Mouse (Mus musculus): ENCODE results near the gene Srm.

Gene Srm

GRCm38 (mm10) chr4:148635309-148635708 is 44.0 kb downstream of the Srm start:
- DNase-seq (ENCODE audit: low spot score in 2 of 2), result no peak

DNA sequence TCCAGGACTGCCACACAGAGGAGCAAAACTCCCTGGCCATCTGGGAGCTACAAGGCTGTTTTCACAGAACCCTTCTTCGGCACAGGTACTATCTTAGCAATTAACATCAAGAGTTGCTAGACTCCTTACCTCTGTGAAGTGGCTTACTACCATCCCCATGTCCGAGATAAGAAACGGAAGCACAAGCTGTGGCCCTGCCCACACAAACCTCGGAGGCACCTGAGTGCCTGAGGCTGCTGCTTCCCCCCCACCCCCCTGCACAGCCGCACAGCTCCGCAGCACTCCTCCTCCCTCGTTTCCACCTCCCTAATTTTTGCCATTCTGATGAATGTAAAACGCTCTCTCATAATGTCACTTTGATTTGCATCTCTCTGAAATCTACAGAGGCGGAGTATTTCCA is 47.0 kb downstream of the Srm start:
- DNase-seq (ENCODE audit: low spot score in 2 of 2), result no peak

DNA sequence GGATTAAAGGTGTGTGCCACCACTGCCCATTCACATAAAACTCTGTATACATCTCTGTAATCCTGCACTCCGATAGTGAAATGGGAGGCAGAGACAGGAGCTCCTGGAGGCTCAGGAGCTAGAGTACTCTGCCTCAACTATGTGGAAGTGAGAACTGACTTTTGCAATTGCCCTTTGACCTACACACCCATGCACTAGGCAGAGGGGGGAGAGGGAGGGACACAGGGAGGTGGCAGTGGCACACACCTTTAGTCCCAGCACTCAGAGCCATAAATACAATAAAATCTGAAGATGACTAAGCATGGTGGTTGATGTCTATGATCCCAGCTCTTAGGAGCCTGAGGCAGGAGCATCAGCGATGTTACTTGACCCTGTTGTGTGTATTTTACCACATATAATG is 48.2 kb downstream of the Srm start:
- no peak for DNase-seq (ENCODE audit: low spot score in 2 of 2)

DNA sequence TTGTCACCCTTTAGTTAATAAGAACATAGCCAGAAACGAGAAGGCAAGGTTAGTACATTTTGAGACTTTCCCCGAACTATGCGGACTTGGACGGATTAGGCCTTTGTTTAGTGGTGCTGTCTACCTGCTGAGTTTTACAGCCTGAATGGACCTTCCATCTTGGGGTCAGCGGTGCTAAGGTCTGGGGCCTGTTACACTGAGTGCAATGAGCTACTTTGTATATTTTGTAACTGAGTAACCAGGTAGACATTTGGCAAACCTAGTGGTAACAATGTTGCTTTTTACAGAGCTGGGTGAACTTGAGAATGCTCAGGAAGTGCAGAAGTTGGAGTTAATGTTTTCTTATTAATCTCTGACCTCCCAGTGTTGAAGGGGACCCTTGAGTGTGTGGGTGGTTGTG is 49.8 kb downstream of the Srm start:
- DNase-seq (ENCODE audit: low spot score in 2 of 2), result no peak

DNA sequence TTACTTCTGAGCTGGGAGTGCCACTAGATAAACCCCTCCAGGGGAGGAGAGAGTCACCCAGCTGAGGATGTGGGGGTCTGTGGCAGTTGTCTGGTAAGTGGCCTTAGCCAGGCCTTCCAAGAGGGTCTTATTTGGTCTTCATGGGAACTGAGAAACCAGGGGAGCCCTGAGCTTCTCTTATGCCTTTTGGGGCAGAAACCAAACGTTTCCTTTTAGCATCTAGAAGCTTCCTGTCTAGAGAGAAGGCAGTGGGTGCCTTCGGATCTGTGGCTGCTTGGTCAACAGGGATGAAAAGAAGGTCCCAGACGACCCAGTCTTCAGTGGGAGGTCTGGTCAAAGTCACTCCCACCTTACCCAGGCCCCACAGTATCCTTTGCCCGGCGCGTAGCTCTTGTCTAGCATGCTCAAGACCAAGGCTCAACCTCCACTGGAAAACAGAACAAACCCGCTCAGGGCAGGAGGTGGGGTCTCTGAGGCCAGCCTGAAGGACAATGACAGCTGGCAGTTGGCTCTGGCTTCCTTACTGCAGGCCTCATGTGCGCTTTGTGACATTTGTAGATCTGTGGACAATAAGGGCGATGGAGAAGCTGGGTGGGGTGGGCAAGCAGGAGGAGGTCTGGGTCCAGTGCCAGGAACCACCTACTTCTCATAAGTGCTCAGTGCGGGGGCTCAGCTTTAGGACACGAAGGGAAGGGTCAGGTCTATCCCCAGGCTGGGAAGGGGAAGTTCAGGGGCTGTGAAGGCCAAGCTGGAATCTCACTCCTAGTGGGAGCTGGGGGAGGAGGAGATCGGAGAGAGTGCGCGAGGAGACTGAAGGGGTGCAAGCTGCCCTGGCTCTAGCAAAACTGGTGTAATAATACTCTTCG is 52.2 kb downstream of the Srm start, which contains the start of gene Gm572:
Gene Gm572 (plus strand): TSS at position 27 of the 866 bp plus-strand sequence.
- DNase-seq (ENCODE audit: low spot score in 2 of 2), result no peak

DNA sequence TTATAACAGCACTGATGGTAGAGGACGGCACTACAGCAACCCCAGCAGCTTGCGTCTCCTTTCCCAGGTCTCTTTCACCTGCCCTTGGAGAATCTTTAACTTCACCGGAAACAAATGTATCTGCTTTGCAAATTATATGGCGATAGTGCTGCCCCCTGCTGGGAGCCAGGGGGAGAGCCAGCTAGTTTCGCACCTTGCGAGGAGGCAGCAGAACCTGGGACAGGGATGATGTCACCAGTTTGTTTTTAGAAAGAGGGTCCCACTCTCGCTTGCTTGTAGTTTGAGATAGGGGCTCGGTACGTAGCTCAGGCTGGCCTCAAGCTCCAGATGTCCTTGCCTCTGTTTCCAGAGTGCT is 52.8 kb downstream of the Srm start:
- peak; percentile 70 to 89 for DNase-seq (ENCODE audit: low spot score in 2 of 2)

Measured in thymus, postnatal 10 days (tissue).